Mouse (Mus musculus) neutrophil, adult 5-6 weeks (primary cell): Measurements from ENCODE around the gene Tmem30a. TPM values are rescaled to one million over a fixed set of nuclear protein-coding genes. Genes with fewer than 3 reads are reported as not detected.

Source experiments
- ATAC-seq: fragments of 151-379, 151-347 bp; 2 replicates; pipeline ENCODE4 v1.8.0; 2017; ENCODE audit warnings: mild to moderate bottlenecking, moderate TSS enrichment; ENCODE audit not compliant: insufficient number of reproducible peaks, poor library complexity, low FRiP score, severe bottlenecking; ENCODE audit errors: extremely low read depth
- total RNA-seq: library from RNA; stranded (forward); fragments of 200-1000 nt; gene quantifications from 2 replicates; pipeline ENCODE4 v1.2.3, GENCODE M21; 2017

Gene Tmem30a
- 123 and 140 TPM in 2 replicates for total RNA-seq

GRCm38 (mm10) chr9:79792841-79793835 lies at the start of gene Tmem30a:
Gene Tmem30a (minus strand): TSS chr9:79793507.
- peak; percentile 90 for ATAC-seq

DNA sequence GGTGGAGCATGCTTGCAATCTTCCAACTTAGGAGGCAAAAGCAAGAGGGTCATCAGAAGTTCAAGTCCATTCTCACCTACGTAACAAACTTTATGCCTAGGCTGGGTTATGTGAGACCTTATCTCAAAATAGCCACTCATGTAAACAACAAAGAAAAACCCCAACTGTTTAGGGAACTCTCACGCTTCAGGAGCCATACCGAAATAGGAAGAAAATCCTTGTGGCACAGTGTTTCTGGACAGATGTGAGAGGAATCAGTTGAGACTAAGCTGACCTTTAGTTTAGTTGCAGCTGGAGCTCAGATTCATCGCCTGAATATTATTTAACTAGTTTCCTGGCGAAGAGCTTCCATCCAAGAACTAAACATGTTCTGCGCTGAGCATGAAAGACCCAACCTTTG lies 49.3 kb upstream of the Tmem30a start:
- ATAC-seq, result no peak

DNA sequence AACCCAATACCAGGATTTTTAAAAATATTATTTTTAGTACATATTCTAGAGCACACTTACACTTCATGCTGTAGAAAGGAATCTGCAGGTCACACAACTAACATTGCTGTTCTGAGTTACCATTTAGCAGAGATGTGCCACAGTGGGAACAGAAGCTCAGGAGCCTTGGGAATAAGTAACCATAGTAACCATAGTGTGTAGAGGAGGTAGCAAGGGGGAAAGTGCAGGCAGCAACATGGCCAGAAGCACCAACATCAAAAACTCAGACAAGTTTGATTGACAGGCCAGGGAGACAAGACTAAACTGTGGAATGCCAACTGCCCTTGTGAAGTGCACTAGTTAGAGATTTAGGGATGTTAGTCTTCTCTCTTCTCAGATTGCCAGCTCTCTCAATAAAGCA lies 48.7 kb upstream of the Tmem30a start:
- no peak for ATAC-seq

DNA sequence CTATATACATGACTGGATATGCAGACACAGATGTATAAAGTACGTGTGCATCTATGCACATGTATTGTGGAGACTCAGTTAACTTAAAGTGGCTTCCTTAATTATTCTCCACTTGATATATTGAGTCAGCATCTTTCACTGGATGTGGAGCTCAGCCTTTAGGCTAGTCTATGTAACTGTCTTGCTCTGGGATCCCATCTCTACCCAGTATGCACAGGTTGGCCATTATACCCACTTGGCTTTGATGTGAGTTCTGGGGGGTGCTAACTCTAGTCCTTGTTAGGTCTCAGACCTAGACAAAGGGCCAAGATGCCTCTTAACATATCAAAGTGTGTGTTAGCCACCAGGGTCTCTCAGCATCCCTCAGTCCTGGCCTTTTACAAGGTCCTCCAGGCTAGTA lies 38.0 kb upstream of the Tmem30a start:
- ATAC-seq, result no peak

GRCm38 (mm10) chr9:79830874-79831273 lies 37.6 kb upstream of the Tmem30a start:
- no peak for ATAC-seq

GRCm38 (mm10) chr9:79829842-79830800 lies 36.8 kb upstream of the Tmem30a start:
- ATAC-seq, result no peak

- ATAC-seq, result no peak
These were observed 33.8 kb upstream of the Tmem30a start for GRCm38 (mm10) chr9:79827072-79827471.

- ATAC-seq, result no peak
These were observed 32.2 kb upstream of the Tmem30a start for GRCm38 (mm10) chr9:79825526-79825925.

GRCm38 (mm10) chr9:79823856-79824255 lies 30.5 kb upstream of the Tmem30a start:
- ATAC-seq, result no peak

GRCm38 (mm10) chr9:79823438-79823837 lies 30.1 kb upstream of the Tmem30a start:
- no peak for ATAC-seq

DNA sequence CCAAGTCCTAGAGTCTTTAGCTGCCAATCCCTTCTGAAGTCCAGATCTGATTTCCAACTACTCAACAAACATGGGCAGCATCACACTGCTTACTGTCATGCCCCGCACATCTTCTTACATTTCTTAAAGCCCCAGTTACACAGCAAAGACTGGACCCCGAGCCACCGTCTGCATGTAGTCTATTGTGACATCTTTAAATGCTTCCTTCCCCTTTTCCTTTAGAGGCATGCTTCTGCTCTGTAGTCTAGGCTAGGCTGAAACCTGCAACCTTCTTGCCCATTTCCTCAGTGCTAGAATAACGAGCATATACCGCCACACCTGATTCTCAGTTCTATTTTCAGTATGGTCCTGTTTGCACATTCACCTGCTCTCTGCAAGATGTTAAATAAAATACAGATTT lies 23.2 kb upstream of the Tmem30a start:
- ATAC-seq, result peak; percentile 83

GRCm38 (mm10) chr9:79816013-79816412 lies 22.7 kb upstream of the Tmem30a start:
- ATAC-seq, result peak; percentile 57

DNA sequence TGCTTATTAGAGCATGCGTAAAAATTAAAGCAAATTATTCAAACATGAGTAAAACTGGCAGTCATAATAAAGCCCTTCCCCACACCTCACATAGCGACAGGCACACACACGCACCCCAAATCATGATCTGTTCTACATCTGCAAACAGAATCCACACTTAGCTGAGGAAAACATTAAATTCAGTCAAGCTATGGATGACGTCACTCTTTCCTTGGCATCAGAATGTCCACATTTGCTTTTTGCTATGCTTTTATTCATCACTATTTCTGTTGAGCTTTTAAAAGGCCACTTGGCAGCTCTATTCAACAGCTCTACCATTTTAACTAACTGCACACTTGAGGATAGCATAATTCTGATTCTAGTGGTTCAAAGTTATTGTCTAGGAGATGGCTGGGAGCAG lies 21.3 kb upstream of the Tmem30a start:
- ATAC-seq, result no peak

GRCm38 (mm10) chr9:79810969-79811902 lies 17.9 kb upstream of the Tmem30a start:
- no peak for ATAC-seq

- peak; percentile 87 for ATAC-seq
These were observed 17.2 kb upstream of the Tmem30a start for GRCm38 (mm10) chr9:79810534-79810933.

DNA sequence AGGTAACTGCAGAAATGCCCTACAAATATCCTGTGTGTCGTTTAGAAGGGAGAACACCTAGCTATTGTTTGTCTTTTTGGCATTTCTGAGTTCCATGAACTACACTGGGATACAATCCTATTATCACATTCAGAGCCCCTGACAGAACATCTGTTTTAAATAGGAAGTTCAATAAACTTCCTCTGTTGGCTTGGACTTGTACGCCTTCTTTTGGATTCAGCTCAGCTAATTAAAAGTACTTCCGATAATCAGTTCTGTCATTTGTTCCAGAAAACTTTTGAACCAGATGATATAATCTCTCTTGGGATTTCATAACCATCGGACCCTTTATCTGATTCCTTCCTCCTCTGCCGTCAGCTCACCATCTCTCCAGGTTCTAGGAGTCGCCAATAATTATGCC lies 16.1 kb upstream of the Tmem30a start:
- ATAC-seq, result no peak

DNA sequence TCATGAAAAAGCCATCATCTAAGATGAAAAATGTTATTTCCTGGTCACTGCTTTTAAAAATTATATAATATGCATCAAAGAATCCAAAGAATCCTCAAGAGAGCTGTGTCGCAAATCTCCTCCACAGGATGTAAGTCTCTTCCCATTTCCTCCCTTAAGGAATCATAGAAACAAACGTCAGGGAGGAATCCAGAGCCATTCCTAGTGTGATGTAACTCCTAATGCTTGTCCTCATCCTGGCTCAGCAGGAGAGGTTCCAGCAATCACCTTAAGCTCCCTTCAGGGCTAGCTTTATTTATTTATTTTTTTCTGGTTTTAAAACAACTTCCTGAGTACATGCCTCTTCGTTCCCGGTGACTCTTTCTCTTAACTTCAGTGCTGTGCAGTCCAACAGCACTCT lies 13.9 kb upstream of the Tmem30a start:
- no peak for ATAC-seq

DNA sequence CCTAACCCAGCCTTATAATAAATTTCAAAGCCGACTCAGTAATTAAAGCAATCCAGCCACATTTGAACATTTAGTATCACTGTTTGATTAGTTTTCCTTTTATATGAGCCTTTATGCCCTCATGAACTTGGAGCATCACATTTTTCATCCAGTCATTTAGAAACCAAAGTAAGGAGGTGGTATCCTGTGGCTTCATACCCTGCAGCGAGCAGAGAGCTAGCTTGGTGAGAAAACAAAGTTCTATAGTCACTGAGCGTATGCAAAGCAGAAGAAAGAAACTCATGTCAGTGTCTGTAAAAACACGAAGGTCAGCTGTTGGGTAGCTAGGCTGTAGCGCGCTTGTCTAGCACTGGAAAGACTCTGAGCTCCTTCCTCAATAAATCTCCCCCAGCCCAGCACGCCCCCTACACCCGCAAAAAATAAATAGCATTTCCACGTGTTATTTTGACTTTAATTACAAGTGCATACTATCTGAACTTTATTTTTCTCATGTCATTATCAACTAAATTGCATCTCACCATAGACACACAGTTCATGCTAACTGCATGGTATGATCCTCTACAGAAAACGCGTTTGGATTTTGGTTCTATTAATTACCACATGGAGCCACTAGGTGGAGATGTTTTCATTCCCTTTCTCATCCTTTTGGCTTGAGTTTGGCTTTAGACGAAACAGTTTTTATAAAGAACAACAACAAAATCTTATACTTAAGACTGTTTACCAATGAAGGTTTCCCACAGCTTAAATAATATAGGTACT lies 13.2 kb upstream of the Tmem30a start:
- ATAC-seq, result peak; percentile 74
